Mouse (Mus musculus) embryonic facial prominence, embryonic 13.5 days (tissue): ENCODE measurements at regions not wholly inside any gene's neighbourhood (a gene's known extent, or its start where the extent isn't known, plus 50 kb on each side); places are given as distances from the start of the nearest gene placed in this dataset.
A peak's percentile ranks its signal among the peaks of the same experiment; 100 is the strongest.

Source experiments
- ATAC-seq: fragments of 200-750 bp; cut with Nextera tagmentation; 2 replicates; pipeline ENCODE4 v1.8.0; 2017; ENCODE audit warnings: low read depth; ENCODE audit not compliant: insufficient number of reproducible peaks, insufficient read depth, low FRiP score, low TSS enrichment
- H3K27ac ChIP-seq: fragments of 300-500 bp; sonication (generic); 2 replicates; pipeline ENCODE4 v1.5.1; 2015; ENCODE audit warnings: moderate library complexity, mild to moderate bottlenecking, inconsistent platforms
- H3K27me3 ChIP-seq: fragments of 300-500 bp; sonication (generic); 2 replicates; pipeline ENCODE4 v1.6.1; 2015; ENCODE audit warnings: mild to moderate bottlenecking, inconsistent platforms
- H3K36me3 ChIP-seq: fragments of 300-500 bp; sonication (generic); 2 replicates; pipeline ENCODE4 v1.6.1; 2015; ENCODE audit warnings: mild to moderate bottlenecking, inconsistent platforms
- H3K4me1 ChIP-seq: fragments of 300-500 bp; sonication (generic); 2 replicates; pipeline ENCODE4 v1.6.1; 2015; ENCODE audit warnings: inconsistent platforms
- H3K4me2 ChIP-seq: fragments of 300-500 bp; sonication (generic); 2 replicates; pipeline ENCODE4 v1.6.1; 2015; ENCODE audit warnings: moderate library complexity, mild to moderate bottlenecking, inconsistent platforms
- H3K4me3 ChIP-seq: fragments of 300-500 bp; sonication (generic); 2 replicates; pipeline ENCODE4 v1.5.1; 2015; ENCODE audit warnings: mild to moderate bottlenecking, inconsistent platforms
- H3K9ac ChIP-seq: fragments of 300-500 bp; sonication (generic); 2 replicates; pipeline ENCODE4 v1.6.1; 2015; ENCODE audit warnings: mild to moderate bottlenecking, inconsistent platforms
- H3K9me3 ChIP-seq: fragments of 300-500 bp; sonication (generic); 2 replicates; pipeline ENCODE4 v1.6.1; 2016; ENCODE audit warnings: inconsistent platforms
- WGBS: fragments of 180-500 bp; shearing (Covaris S2); methylation state at CpG from one replicate; pipeline ENCODE4 v1.1.7; 2015; ENCODE audit warnings: mixed read lengths; 5-methylcytosine and 5-hydroxymethylcytosine counted together

DNA sequence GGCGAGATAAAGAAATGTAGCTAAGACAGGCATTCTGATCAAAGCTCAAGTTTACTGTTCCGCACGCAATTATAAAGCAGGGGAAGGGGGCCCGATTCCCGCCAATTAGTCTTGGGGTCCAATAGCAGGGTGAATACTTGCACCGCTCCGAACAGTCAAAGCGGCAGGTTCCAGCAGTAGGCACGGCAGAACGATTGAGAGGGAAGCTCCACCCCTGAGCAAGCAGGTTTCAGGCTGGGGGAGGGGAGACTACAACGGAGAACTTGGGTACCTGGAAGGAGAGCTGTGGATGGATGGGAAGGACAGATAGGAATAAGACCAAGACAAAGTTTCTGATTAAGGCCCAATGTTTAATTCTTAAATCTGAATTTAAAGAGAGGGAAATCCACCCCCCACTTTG lies 618.8 kb downstream of the Adcyap1 start:
- H3K27ac ChIP-seq: no peak overlapping the region
- no peak overlapping the region for H3K4me3 ChIP-seq
- no peaks in the 10 kb centered on the region for H3K9me3 ChIP-seq
- H3K9ac ChIP-seq: no peak overlapping the region
- no peaks in the 10 kb centered on the region for H3K27me3 ChIP-seq
- peak overlapping the region; percentile 28 for H3K4me2 ChIP-seq
- no peaks in the 10 kb centered on the region for H3K4me1 ChIP-seq
- ATAC-seq: no peak
- 20% methylated on average over 11 of the region's 11 CpGs for WGBS
- H3K36me3 ChIP-seq: no peaks in the 10 kb centered on the region
